Mouse (Mus musculus) lung, adult 2 months (tissue): ENCODE data around the gene Rgp1. TPM values are rescaled to one million over a fixed set of nuclear protein-coding genes. Genes with fewer than 3 reads are reported as not detected.

ENCODE experiments used
- DNase-seq: peaks from one replicate; pipeline ENCODE4 v3.0.0; 2022
- H3K4me1 ChIP-seq: fragments of 200-500 bp; 2 replicates; pipeline ENCODE4 v1.6.1; 2011; ENCODE audit warnings: low read length; ENCODE audit not compliant: control insufficient read depth, insufficient read depth
- H3K4me3 ChIP-seq: fragments of 200-500 bp; replicated peaks from 2 replicates; pipeline ENCODE3; 2011; ENCODE audit warnings: low read depth, mild to moderate bottlenecking, control low read depth, low read length; ENCODE audit errors: extremely low read depth
- CTCF ChIP-seq: fragments of 200-500 bp; IDR thresholded peaks from 2 replicates; pipeline ENCODE4 v1.5.1; 2011; ENCODE audit warnings: mild to moderate bottlenecking, low read length, control low read depth; ENCODE audit not compliant: insufficient read depth
- POLR2A ChIP-seq: fragments of 200-500 bp; IDR thresholded peaks from 2 replicates; pipeline ENCODE4 v1.6.1; 2011; ENCODE audit warnings: low read depth, mild to moderate bottlenecking, control low read depth, low read length, borderline replicate concordance; ENCODE audit errors: extremely low read depth
- WGBS: fragments of 180-500 bp; shearing (Covaris S2); methylation state at CpG from one replicate; pipeline ENCODE4 v1.1.7; 2018; 5-methylcytosine and 5-hydroxymethylcytosine counted together
- polyA plus RNA-seq: library from polyadenylated mRNA; depleted of rRNA; stranded (reverse); fragments of >200 nt; gene quantifications from 2 replicates; pipeline ENCODE4 v1.2.3, GENCODE M21; 2012

Gene Rgp1
- polyA plus RNA-seq, 1 experiment, result 47.3 TPM

DNA sequence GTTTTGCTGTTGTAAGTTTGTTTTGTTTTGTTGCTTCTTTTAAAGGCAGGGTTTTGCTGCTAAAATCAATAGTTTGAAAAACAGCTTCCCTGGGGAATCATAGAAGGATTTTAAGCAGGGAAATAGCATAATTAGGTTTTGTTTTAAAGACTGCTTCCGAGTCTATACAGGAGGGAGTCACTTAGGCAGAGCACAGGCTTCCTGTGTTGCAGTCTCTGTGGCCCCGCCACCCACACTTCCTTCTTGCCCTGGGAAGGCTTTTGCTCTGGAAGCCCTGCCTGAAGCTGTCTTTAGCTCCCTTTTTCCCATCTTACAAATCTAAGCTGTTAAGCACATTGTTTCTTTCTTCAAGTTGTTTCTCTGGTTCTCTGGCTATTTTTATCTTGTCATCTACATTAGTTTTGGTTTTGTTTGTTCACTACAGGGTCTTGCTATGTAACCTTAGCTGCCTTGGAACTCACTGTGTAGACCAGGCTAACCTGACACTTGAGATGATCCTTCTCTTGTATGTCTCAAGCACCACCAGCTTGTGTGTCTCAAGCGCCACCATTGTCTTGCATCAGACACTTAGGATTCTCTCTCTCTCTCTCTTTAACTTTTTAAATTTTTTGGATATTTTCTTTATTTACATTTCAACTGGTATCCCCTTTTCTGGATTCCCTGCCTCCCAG lies 34.7 kb downstream of the Rgp1 start:
- DNase-seq, result no peak
- no peak; the same call in 1 of the 2 replicates for TF ChIP-seq POLR2A
- TF ChIP-seq CTCF, result no peak
- Histone ChIP-seq H3K4me1 (no peaks in the 10 kb centered on the region), H3K4me3 (no peak overlapping the region)
- 44% methylated on average over 3 of the region's 3 CpGs for WGBS

DNA sequence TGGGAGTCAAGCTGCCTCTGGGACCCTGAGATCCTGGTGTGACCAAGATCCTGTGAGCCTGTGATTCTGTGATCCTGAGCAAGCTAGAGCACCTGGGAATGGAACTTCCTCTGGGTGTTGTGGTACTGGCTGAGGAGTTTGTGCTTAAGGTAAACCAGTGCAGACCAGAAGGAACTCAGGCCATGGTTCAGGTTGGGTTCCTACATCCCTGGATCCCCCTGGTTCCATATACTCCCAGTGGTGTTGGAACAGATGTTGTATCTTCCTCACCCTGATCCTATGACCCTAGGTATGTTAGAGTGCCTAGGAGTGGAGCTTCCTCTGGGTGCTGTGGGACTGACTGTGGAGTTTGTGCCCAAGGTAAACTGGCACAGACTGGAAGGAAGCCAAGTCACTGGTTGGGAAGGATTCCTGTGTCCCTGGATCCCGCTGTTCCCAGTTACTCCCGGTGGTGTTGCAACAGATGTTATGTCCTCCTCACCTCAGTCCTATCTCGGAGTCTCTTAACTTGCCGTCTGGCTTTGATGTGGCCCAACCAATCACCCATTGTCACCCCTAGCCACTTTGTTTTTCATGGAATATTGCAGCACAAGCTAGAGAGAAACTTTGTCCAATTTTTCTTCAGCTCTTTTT lies 41.7 kb downstream of the Rgp1 start:
- H3K4me1 ChIP-seq, result no peaks in the 10 kb centered on the region
- no peak overlapping the region for H3K4me3 ChIP-seq
- DNase-seq, result no peak
- WGBS, result 49% methylated on average over 4 of the region's 4 CpGs
- TF ChIP-seq CTCF (no peak), POLR2A (no peak)

DNA sequence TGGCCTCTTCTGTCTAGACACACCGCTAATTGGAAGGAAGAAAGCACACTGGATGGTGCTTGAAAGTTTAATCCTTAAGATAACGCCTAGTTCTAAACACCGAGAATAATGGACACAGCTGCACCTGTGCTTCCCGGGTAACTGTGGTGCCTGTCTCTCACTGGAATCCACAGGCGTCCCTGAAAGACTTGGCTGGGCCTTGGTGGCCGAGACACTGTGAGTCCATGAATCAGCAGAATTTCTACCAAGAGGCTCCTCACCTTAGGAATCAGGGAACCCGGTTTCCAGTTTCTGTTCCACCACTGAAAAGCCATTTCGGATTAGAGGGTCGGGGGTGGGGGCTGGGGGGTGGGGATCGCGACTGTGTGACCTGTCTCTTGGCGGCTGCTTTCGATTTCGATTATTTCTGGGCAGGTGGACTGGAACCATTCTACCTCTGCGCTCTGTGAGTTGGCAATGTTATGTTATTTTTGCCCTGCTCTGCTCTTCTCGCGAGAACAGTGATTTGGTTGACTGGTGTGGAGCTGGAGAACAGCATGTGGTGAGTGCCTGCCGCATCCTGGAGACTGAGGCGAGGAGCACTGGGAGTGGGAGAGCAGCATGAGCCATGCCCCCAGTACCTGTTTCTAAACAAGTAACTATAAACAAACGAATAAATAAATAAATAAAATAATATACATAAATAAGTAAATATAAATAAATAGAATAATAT lies 50.7 kb downstream of the Rgp1 start:
- TF ChIP-seq CTCF (no peak), POLR2A (no peak)
- peaks cover 4% of the 10 kb centered on the region; the same call in 1 of the 2 replicates for H3K4me1 ChIP-seq
- DNase-seq, result no peak
- H3K4me3 ChIP-seq, result no peak overlapping the region
- WGBS, result 41% methylated on average over 20 of the region's 20 CpGs

DNA sequence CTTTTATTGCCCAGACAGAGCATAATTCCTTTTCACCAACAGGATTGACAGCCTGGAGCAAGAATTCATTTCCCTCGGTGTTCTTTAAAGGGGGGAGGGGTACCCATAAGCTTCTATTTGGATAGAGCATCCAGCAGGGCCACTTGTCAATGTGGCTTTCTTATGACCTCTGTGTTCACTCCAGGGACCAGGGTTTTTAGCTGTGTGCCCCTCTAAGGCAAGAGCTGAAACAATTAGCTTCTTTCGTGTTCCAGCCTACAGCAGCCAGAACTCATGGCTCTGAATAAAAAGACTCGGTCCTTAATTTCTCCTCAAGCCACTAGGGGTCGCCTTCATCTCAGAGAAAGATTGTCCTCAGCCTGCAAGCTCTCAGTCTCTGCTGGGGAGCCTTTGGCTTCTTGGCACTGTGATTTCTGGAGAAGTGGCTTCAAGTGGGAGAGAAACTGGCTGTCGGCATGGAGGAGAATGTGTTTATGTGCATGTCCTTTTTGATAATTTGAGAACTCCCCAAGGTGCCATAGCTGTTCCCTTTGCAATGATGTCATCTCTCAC lies 51.6 kb downstream of the Rgp1 start:
- peak; percentile 69 for TF ChIP-seq CTCF
- no peak for TF ChIP-seq POLR2A
- peak; percentile 67 for DNase-seq
- Histone ChIP-seq H3K4me1 (peaks cover 4% of the 10 kb centered on the region; the same call in 1 of the 2 replicates), H3K4me3 (no peak overlapping the region)
- WGBS, result 7% methylated on average over 5 of the region's 5 CpGs

DNA sequence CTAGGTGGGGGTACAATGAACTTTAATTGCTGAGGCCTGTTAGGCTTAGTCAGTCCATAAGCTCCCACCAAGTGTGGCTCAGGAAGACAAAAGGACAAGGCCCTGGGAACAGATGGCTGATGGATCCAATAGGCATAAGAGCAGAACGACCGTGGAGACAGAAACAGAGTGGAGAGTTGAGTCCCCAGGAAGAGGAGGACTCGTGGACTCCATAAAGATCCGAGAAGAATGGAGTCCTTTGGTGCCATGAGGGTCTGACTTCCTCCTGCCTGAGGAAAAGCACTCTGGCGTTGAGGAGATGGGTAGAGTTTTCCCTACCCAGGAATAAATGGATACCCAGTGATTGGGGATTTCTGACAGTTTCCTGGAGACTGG lies 52.1 kb downstream of the Rgp1 start:
- H3K4me3 ChIP-seq, result no peak overlapping the region
- TF ChIP-seq POLR2A (no peak), CTCF (no peak)
- 37% methylated on average over 5 of the region's 5 CpGs for WGBS
- no peak for DNase-seq
- peaks cover 4% of the 10 kb centered on the region; the same call in 1 of the 2 replicates for H3K4me1 ChIP-seq

DNA sequence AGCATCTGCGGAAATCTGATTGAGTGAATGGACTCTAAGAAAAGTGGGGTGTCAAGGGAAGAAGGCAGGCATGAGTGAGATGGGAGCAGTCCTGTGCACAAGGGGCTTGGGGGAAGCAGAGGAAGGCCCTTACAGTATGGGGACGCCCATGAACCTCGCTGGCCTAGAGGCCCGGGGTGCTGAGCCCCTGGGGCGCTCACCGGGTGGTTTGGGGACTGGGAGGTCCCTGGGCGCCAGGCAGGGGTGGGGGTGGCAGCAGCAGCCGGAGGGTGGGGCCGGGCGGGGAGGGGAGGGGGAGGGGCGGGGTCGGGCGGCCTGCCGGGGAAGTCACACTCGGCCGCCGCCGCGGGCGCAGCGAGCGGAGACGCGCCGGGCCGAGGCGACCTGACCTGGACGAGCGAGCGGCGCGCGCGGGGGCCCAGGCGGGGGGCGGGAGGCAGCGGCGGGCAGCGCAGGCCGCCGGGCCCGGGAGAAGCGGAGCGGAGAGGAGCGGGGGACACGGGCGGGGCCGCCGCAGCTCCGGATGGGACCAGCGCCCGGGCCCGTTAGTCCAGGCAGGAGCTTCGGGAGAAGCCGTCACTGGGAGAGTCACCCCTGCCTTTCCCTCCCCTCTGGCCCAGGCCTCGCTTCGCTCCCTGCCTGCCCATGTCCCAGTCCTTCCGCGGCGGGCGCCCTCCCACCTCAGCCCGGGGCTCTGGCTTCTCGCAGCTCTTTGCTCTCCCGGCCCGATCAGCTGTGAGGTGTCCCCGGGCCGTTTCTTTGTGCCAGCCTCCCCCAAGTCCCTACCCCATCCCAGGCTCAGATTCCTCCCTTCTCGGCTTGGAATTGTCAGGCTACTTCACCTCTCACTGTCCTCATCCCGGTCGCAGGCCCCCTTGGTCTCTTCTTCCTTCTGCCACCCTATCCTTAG lies 52.8 kb downstream of the Rgp1 start, which contains the start of gene Npr2:
TSS of gene Npr2 (plus strand) at position 890 of the 910 bp plus-strand sequence.
- 2% methylated on average over 58 of the region's 70 CpGs for WGBS
- Histone ChIP-seq H3K4me3 (peak within 1 kb of the TSS; percentile 62), H3K4me1 (peaks cover 4% of the 10 kb centered on the region; the same call in 1 of the 2 replicates)
- TF ChIP-seq CTCF (no peak), POLR2A (no peak; the same call in 1 of the 2 replicates)
- DNase-seq, result peak; percentile 63

DNA sequence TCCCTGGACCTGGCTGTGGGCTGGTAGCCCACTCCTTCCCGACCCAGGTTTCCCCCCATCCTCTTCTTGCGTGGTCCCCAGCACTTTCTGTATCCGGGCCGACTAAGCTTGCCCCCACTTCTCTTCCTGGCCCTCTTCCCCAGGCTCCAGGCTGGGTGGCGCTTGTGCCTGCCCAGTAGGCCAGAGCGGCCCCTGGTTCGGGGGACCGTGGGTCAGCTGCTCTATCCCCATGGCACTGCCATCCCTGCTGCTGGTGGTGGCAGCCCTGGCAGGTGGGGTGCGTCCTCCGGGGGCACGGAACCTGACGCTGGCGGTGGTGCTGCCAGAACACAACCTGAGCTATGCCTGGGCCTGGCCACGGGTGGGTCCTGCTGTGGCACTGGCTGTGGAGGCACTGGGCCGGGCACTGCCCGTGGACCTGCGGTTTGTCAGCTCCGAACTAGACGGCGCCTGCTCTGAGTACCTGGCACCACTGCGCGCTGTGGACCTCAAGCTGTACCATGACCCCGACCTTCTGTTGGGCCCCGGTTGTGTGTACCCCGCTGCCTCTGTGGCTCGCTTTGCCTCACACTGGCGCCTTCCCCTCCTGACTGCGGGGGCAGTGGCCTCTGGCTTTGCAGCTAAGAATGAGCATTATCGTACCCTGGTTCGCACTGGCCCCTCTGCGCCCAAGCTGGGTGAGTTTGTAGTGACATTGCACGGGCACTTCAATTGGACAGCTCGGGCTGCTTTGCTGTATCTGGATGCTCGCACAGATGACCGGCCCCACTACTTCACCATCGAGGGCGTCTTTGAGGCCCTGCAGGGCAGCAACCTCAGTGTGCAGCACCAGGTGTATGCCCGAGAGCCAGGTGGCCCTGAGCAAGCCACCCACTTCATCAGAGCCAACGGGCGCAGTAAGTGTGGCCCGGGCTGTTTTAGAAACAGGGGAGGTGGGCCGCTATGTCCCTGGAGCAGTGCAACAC lies 53.7 kb downstream of the Rgp1 start:
- Histone ChIP-seq H3K4me3 (peak overlapping the region; percentile 62), H3K4me1 (peaks cover 4% of the 10 kb centered on the region; the same call in 1 of the 2 replicates)
- no peak for DNase-seq
- no peak for TF ChIP-seq CTCF
- WGBS, result 65% methylated on average over 42 of the region's 42 CpGs

DNA sequence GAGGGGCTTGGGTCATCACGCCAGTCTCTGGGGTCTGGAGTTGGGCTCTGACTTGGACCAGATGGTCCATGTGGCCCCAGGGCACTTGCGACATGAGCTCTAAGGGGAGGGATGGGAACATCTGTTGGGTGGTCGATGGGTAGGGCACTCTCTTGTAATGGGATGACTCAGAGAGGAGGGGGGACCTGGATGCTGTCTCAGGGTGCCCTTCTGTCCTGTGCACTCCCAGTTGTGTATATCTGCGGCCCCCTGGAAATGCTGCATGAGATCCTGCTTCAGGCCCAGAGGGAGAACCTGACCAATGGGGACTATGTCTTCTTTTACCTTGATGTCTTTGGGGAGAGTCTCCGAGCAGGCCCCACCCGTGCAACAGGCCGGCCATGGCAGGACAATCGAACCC lies 54.8 kb downstream of the Rgp1 start:
- no peak for DNase-seq
- TF ChIP-seq POLR2A (no peak), CTCF (no peak)
- WGBS, result 89% methylated on average over 8 of the region's 8 CpGs
- no peak overlapping the region for H3K4me3 ChIP-seq
- H3K4me1 ChIP-seq, result peaks cover 4% of the 10 kb centered on the region; the same call in 1 of the 2 replicates
